Mouse (Mus musculus) skeletal muscle tissue, adult 2 months (tissue): ENCODE data around the gene Prkg1.

Experiments used
- DNase-seq: peaks from one replicate; pipeline ENCODE4 v3.0.0-alpha.2; 2012; ENCODE audit warnings: low read depth, low spot score

Prkg1 gene

DNA sequence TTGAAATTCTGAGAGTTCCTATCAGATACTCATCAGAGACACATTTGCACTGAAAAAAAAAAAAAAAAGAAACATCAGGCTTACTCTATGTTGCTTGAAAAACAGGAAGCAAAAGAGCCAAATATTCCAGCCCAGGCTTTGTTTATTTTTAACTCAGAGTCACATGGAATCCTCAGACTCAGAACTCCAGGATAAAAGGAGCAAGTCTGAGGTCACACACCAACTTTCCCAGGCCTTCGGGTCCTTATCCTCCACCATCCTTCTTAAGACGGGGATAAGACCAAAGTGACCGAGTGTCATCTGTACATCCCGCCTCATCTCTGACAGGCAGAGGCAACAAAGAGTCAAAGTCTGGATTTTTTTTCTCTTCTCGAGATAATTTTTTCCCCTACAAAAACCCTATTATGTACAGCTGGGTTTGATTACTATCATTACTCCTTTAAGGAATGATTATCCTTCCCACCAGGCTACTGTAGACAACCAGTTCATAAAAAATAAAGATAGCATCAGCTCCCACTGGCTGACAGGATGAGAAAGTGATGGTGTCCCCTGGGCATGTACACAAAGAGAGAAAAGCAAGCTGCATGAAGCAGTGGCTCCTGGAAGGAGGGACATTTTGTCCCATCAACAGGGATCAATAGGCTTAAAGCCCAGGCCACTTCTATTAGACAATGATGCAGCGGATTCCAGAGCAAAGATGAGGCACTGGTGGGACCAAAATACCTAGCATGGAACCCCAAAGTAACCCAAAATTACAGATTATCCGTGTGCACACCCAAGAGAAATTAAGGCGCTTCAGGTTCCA, 21.4 kb downstream of the Prkg1 start:
- DNase-seq = no peak

- no peak for DNase-seq
These were observed 49.9 kb downstream of the Prkg1 start for GRCm38 (mm10) chr19:31714900-31715299.

DNA sequence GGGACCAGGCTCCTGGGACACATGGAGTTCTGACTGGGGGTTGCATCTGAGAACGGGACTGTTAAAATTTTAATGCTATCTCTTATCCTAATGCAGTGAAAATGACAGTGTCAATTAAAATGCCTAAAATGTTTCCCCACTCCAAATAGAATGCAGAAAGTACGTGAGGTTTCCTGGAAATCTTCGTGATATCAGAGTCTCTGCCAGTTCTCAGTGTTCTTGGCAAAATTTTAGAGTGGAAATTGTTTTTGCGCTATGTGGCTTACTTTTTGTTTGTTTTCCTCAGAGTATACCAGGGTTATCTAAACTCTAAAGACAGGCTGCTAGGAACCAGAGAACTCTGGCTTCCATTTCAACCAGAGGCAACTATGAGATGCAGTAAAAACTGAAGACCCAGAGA, 50.4 kb downstream of the Prkg1 start:
- peak; percentile 5 for DNase-seq

DNA sequence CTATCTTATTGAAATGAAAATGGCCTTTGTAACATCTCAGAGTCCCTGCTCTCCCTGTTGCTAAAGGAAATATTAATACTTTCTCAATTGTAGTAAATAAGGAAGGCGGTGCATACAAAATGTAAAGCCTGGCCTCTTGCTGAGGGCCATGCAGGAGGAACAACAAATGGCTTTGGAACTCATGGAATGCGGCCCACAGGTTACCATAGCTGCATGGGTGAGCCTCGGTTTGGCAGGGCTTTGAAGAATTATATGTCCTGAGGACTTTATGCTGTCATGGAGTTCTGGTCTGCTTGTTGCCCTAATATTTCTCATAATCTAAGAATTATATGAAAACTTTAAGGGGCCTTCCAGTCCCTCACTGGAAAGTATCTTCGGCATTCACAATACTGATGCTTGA, 51.5 kb downstream of the Prkg1 start:
- DNase-seq = no peak

DNA sequence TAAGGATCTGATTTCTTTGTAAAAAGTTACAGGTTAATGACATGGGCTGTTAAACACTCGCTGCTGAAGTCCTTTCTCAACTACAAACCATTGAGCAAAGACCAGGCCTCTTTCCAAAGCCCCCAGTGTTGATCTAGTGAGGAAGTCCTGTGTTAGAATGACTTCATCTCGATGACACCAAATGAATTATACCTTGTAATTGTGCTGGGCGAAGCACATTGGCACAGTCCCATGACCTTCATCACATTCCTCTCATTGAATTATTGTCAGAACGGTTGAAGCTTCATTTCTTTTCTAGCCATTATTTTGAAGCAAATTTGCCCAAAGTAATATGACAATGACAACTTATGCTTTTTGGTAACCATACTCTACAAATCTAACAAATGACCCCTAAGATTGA, 54.5 kb downstream of the Prkg1 start:
- DNase-seq = no peak

- no peak for DNase-seq
These were observed 60.8 kb downstream of the Prkg1 start for GRCm38 (mm10) chr19:31703991-31704390.

GRCm38 (mm10) chr19:31698916-31699315, 65.9 kb downstream of the Prkg1 start:
- no peak for DNase-seq

- DNase-seq = no peak
These were observed 84.0 kb downstream of the Prkg1 start for GRCm38 (mm10) chr19:31680821-31681220.

GRCm38 (mm10) chr19:31678324-31678723, 86.5 kb downstream of the Prkg1 start:
- DNase-seq = no peak

- no peak for DNase-seq
These were observed 93.1 kb downstream of the Prkg1 start for GRCm38 (mm10) chr19:31671726-31672125.

DNA sequence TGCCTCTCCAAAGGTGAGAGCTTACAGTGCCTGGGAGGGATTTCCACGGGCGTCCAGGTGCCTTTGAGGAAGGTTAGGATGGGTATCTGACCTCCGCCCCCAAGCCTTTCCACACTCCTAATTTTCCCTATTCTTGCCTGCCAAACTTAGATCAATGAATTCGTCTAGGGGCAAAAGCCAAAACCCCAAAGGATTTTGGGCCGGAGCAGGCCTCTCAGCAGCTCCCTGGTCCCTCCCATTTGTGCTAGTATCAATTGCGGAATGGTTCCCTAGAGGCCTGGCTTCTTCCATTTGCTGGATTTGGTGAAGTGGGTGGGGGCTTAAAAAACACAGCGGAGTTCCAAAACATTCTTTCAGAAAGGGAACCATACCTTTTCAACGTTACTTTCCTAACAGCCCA, 99.8 kb downstream of the Prkg1 start:
- no peak for DNase-seq

DNA sequence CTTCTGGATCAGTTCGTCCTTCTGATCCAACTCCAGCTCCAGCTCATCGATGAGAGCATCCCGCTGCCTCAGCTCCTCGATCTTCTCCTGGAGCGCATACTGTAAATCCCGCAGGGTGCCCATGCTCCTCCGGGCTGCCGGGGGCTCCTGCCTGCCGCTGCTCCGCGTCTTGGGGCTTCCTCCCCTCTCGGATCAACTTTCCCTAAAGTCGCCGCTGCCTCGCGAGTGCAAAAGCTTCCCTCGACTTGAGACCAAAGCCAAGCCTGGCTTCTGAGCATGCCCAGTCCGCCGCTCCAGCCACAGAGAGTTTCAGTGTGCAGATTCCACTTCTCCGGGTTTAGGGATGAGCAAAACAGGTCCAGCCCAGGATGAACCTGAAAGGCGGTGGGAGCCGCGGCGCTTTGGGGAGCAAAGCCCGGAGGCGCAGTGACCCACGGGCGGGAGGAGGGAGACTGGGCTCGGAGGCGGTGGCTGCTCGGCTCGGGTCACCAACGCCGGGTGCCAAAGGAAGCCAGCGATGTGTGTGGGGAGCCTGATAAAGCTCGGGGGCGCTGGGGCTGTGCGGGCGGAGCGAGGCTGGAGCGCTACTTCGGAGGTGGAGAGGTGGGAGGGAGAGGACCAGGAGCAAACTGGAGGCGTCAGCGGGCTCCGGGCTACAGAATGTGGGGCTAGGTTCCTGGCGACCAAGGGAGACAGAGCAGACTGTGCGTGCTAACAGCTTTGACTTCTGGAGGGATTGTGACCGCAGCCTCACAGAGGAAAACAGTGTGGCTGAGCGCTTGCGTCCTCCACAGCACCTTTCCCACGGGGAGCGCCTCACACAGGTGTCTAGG, 100.5 kb downstream of the Prkg1 start:
- DNase-seq = no peak

- DNase-seq = no peak
These were observed 101.2 kb downstream of the Prkg1 start for GRCm38 (mm10) chr19:31663437-31664158.

- DNase-seq = no peak
These were observed 102.0 kb downstream of the Prkg1 start for GRCm38 (mm10) chr19:31662802-31663201.

GRCm38 (mm10) chr19:31658751-31659397, 106.0 kb downstream of the Prkg1 start:
- no peak for DNase-seq

DNA sequence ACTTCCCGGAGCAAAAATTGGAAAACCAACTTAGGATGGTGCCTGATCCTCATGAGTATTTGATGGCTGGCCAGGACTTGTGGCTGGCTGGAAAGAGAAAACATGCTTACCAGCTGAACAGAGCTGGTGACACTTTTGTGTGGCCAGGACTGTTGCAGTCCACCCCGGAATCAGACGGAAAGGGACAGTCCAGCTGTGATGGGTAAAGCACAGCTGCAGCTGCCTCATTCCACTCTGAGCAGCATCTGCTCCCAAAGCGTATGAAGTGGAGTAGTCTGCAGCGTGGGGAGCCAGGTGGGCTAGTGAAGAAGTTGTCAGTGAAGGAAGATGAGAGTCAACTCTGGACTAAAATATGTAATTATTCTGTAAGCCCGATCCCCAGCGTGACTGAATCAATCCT, 108.6 kb downstream of the Prkg1 start:
- DNase-seq = no peak

GRCm38 (mm10) chr19:31655826-31656225, 109.0 kb downstream of the Prkg1 start:
- DNase-seq = no peak

GRCm38 (mm10) chr19:31654022-31654421, 110.8 kb downstream of the Prkg1 start:
- no peak for DNase-seq

- no peak for DNase-seq
These were observed 114.4 kb downstream of the Prkg1 start for GRCm38 (mm10) chr19:31650452-31650851.

DNA sequence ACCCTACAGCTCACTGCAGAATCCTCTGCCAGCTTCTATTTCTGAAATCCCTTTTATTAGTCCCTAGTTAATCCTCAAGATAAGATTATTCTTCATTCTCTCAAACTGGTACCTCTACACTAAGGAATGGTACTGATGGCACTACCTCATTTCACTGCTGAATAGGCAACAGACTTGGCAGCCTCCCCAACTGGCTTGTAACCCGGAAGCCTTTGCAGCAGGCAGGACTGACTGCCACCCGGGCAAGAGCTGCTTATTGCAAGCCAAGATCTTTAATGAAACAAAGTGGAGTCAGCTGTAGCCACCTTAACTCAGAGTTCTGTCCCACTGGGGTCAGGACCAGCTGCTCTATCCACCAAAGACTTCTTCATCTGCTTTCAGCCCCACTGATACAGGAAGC, 117.3 kb downstream of the Prkg1 start:
- DNase-seq = no peak
